Mouse (Mus musculus): ENCODE measurements around the gene Gm5741.
"Not testable (repeated sequence)": the region's sequence is repeated elsewhere in the genome, so short reads cannot be mapped to it uniquely, and the experiment has no call there.

The Gm5741 gene

DNA sequence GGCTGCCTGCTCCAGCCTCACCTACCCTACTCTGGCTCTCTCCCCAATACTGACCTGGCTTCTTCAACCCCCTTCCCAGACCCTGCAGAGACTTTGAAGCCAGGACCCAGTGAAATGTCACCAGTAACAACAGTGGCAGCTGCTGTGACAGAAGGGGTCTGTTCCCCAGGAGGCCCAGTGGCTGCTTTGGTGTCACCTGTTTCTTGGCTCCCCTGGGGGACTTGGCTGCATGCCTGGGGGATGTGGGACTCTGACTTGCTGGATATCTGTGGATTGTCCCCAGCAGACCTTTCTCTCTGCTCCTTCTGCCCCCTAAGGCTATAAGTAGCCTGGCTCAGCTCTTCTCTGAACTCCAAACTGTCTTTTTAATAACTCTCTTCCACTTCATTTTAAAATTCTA, at the start of gene Gm5741:
Gm5741 (minus strand) TSS at position 1 of the 400 bp plus-strand sequence.
- DNase-seq (ENCODE audit: low read depth): no peak

- no peak for DNase-seq (ENCODE audit: low read depth)
Observed at GRCm38 (mm10) chr8:85116984-85117383, 49.2 kb upstream of the Gm5741 start.

DNA sequence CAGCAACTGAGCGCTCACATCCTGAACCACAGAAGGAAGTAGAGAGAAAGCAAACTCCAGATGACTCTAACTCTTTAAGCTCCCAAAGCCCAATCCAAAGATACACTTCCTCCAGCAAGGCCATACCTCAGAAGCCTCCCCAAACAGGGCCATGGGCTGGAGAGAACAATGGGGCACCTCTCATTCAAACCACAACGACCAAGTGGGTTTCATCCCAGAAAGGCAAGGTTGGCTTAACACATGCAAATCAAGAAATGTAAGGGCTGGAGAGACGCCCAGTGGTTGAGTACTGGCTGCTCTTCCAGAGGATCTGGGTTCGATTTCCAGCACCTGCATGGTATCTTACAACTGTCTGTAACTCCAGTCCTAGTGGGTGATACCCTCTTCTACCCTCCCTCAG, 47.7 kb upstream of the Gm5741 start:
- DNase-seq (ENCODE audit: low read depth): no peak

DNA sequence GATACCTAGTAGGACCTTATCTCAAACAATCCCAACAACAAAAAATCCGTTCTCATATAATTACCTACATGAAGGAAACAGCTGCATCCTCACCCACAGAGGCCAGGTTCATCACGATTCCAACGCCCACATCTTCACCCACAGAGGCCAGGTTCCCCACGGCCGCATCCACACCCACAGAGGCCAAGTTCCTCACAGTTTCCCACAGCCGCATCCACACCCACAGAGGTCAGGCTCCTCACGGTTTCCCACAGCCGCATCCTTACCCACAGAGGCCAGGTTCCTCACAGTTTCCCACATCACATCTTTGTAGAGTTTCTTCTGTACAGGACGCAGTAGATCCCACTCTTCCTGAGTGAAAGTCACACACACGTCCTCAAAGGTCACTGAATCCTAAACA, 45.5 kb upstream of the Gm5741 start:
- DNase-seq (ENCODE audit: low read depth): no peak

DNA sequence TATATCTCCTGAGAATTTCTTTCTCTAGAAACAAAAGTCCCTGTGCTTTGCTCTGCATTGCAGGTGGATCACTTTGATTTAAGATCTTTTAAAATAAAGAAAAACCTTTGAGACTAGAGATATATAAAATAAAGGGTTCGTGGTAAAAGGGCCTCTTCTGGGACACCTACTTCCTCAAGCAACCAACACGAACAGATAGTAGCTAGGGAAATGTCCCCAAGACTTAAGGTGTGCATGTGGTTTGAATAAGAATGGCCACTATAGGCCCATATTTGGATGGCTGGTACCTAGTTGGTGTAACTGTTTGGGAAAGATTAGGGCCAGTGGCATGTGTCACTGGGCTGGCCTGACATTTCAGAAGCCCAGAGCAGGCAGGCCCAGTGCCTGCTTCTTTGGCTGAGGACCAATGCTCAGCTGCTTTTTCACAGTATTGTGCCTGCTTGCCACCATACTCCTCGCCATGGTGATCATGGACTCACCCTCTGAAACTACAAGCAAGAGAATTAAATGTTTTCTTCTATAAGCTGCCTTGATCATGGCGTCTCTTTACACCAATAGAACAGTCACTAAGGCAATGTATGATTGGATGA, 32.4 kb upstream of the Gm5741 start:
- DNase-seq (ENCODE audit: low read depth): no peak

DNA sequence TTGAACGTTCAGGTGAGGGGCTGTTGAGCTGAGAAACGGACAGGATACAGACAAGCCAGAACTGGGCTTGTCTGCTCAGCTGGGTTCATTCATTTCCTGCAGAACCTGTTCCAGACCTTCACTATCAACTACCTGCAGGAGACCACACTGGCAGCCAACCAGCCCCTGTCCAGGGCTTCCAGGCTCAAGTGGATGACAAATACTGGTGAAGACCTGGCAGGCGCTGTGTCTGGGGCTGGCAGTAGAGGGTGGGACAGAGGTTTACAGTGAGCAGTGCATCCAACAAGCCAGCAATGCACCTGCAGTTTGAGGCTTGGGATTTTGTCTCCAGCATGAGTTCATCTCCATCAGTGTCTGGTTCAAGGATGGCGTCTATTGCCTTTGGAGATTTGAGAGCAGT, 29.1 kb upstream of the Gm5741 start:
- no peak for DNase-seq (ENCODE audit: low read depth)

- no peak for DNase-seq (ENCODE audit: low read depth)
Observed at GRCm38 (mm10) chr8:85096196-85096595, 28.4 kb upstream of the Gm5741 start.

GRCm38 (mm10) chr8:85095566-85095965, 27.8 kb upstream of the Gm5741 start:
- no peak for DNase-seq (ENCODE audit: low read depth)

DNA sequence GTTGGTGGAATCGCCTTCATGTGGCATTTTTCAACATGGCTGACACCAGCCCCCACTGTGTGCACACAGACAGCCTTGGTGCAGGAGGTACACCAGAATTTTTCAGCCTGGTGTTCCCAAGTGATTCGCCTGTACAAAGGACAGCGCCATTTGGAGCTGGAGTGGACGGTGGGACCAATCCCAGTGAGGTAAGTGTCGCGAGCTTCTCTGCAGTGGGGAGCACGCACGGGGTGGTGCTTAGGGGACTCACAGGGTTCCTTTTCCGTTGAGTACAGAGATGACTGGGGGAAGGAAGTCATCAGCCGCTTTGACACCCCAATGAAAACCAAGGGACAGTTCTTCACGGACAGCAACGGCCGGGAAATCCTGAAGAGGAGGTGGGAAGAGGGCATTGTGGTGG, 27.3 kb upstream of the Gm5741 start:
- DNase-seq (ENCODE audit: low read depth): no peak

DNA sequence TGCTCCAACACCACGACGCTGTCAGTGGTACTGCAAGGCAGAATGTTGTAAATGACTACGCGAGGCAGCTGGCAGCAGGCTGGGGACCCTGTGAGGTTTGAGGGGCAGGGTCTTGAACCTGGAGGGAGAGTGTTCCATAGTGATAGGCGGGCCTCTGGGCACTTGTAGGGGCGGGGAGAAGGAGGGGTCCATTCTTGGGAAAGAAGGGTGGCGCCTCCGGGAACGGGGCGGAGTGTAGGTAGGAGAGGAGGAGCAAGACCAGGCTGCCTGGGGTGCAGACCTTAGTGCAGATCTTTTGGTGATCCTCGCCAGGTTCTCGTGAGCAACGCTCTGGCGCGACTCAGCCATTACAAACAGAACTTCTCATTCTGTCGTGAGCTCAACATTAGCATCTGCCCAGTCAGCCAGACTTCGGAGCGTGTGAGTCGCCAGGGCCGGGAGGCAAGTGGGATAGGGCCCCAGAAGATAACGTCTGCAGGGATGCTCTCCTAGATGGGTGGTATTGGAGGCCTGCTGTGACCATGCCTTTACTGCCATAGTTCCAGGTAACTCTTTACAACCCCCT, 23.8 kb upstream of the Gm5741 start:
- DNase-seq (ENCODE audit: low read depth): no peak

DNA sequence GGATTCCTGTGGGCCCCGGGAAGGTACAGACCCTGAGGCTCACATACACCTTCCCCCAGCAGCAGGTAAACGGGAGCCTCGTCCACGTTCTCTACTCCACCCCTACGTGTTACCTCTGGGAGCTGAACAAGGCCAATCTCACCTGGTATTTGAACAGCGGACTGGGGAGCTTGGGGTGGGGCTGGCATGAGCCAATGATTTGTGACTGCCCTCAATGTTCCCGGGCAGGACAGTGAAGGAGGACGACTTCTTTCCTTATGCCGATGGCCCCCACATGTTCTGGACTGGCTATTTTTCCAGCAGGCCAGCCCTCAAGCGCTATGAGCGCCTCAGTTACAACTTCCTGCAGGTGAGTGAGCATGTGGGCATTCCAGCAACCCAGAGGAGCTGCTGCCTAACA, 23.1 kb upstream of the Gm5741 start:
- DNase-seq (ENCODE audit: low read depth): no peak

DNA sequence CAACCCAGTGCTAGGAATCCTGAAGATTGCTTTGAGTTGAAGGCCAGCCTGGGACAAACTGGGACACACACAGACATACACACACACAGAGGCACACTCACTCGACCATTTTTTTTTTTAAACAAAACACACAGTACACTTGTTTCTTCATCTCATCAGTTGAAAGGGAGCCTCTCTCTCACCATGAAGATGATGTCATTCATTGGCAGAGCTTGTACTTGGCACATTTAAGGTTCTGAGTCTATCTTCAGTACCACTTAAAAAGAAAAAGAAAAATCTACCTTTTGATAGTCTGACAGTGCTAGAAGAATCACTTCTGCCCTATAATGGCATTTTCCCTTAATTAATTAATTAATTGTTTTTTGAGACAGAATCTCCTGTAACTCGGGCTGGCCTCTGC, 21.0 kb upstream of the Gm5741 start:
- DNase-seq (ENCODE audit: low read depth): peak; percentile 57

GRCm38 (mm10) chr8:85086238-85086637, 18.5 kb upstream of the Gm5741 start:
- DNase-seq (ENCODE audit: low read depth): no peak

- DNase-seq (ENCODE audit: low read depth): no peak
Observed at GRCm38 (mm10) chr8:85084633-85085032, 16.9 kb upstream of the Gm5741 start.

GRCm38 (mm10) chr8:85083108-85083813, 15.5 kb upstream of the Gm5741 start, which contains the start of gene Man2b1:
TSS of gene Man2b1 (plus strand) at chr8:85083270.
- DNase-seq (ENCODE audit: low read depth): peak; percentile 91

DNA sequence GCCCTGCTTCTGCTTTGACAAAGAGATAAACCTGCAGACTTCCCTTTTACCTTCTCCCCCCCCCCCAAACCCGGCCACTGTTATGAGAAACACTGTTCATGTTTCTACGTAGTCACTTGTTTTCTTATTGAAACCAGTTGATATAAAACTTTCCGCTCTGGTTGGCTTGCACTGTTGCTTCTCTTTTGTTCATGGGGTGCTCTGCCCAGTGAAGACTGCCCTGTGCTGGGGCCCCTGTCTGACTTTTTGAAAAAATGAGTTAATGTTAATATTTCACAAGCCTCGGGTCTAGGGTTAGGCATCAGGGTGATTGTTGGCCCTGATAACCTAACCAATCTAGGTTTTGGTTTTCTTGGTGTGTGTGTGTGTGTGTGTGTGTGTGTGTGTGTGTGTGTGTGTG, 14.4 kb upstream of the Gm5741 start:
- DNase-seq (ENCODE audit: low read depth): not testable (repeated sequence)

GRCm38 (mm10) chr8:85081216-85081555, 13.4 kb upstream of the Gm5741 start, which contains the start of gene Wdr83:
TSS of gene Wdr83 (minus strand) at chr8:85081306.
- peak; percentile 41 for DNase-seq (ENCODE audit: low read depth)

DNA sequence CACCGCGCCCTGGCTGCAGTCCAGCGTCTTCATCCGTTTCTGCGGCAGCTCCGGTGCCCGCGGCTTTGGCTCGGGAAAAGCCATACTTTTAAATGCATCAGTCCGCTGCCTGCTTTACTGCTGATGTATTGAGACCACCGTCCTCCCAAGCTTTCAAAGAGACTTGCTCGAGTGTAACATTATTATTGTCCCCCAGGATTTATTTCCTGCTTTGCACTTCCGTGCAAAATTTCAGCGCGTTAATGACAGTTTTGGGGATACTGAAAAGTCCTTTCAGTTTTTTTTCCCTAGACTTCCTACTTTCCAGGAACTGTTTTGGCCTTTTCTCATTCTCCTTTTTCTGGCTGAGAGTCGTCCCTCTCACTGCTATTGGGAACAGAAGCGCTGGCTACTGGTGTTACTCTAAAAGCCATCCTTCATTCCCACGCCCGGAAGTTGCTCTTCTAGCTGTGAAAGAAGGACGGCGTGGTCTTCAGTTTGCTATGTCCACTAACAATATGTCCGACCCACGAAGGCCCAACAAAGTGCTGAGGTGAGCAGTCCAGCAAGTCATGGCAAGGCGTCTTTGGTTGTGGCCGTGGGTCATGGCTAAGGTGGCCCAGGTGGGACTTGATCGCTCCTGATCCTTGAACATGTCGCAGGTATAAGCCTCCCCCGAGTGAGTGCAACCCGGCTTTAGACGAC, 12.9 kb upstream of the Gm5741 start, which contains the start of gene Wdr83os:
Wdr83os (plus strand) TSS at position 209 of the 684 bp plus-strand sequence.
- DNase-seq (ENCODE audit: low read depth): peak; percentile 81

GRCm38 (mm10) chr8:85080214-85080531, 12.4 kb upstream of the Gm5741 start:
- DNase-seq (ENCODE audit: low read depth): no peak

DNA sequence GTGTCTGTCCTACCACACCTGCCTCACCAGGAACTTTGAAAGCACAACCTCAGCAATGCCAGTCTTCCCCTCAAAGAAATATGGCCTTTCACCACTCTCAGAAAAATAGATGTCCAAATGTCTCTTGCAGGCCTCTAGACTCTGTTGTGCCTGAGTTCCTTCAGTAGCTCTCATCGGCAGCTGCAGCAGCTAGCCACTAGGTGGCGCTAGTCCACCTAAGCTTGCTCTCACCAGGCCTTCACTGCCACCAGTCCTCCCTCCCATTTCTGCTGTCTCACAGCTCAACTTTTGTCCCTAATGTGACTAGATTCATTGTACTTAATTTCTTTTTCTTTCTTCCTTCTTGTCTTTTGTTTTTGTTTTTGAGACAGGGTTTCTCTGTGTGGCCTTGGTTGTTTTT, 9.2 kb upstream of the Gm5741 start:
- DNase-seq (ENCODE audit: low read depth): peak; percentile 93

DNA sequence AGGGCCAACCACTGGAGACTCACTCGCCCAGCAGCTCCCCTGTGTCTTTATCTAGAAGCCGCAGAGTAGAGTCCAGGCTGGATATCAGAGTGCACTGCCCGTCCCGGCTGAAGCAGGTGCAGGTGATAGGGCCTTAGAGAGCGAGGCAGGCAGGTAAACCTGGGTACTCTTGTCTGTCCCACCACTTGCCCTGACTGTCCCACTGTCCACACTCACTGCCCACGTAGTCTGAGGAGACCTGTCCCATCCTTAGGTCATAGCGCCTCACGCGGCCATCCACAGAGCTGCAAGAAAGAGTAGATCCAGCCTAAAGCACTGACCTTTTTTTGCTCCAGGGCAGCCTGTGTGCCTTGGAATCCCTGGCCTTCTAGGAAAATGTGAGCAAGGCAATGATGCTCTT, 8.2 kb upstream of the Gm5741 start:
- peak; percentile 74 for DNase-seq (ENCODE audit: low read depth)

DNA sequence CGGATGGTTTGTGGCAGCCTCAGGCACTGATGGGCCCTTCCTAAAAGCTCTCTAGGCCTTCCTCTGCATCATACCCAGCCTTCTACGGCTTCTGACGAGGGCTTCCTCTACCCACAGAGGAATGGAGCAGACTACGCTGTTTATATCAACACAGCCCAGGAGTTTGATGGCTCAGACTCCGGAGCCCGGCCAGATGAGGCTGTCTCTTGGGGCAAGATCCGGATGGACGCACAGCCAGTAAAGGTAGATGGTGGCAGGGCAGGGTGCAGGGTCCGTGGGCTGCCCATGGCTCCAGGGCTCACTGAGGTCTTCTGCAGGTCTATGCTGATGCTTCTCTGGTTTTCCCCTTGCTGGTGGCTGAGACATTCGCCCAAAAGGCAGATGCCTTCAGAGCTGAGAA, 6.8 kb upstream of the Gm5741 start:
- no peak for DNase-seq (ENCODE audit: low read depth)

GRCm38 (mm10) chr8:85074167-85074566, 6.4 kb upstream of the Gm5741 start:
- DNase-seq (ENCODE audit: low read depth): no peak

All from NIH3T3 (cell line).